Mouse (Mus musculus): ENCODE measurements around the gene Mettl27.
"Not testable (repeated sequence)": the region's sequence is repeated elsewhere in the genome, so short reads cannot be mapped to it uniquely, and the experiment has no call there.

The Mettl27 gene

DNA sequence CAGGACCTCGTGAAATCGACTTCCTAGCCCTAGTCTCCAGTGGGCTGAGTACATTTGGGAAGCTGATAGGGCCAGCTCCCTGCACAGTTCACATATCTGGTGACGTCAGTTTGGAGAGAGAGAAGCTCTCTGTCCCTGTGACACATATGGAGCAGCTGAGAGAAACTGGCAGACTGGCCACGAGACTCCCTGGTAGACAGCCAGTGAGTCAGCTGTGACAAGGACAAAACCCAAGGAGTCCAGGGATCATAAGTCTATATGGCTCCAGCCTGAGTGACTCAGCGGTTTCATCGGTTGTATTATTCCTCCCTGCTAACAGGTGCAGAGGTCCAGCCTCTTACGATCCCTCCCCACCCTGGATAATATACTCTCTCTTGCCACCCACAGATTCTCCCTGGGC is 26.9 kb downstream of the Mettl27 start:
- DNase-seq: no peak

DNA sequence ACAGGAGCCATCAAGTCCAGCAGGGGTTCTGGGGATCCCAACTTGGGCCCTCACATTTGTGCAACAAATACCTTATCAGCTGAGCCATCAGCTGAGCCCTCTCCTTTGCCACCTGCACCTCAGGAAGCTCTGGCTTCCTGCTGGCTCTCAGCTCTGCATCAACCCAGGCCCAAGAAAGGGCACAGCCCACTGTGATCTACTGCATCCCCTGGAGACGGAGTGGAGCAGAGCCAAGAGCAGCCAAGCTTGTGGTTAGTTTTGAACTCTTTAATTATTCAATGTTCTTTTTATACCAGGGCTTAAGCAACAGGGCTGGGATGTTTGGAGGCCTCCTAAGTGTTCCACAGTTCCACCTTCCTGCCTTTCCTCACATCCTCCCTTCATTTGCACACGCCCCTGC is 28.3 kb downstream of the Mettl27 start:
- no peak for DNase-seq

DNA sequence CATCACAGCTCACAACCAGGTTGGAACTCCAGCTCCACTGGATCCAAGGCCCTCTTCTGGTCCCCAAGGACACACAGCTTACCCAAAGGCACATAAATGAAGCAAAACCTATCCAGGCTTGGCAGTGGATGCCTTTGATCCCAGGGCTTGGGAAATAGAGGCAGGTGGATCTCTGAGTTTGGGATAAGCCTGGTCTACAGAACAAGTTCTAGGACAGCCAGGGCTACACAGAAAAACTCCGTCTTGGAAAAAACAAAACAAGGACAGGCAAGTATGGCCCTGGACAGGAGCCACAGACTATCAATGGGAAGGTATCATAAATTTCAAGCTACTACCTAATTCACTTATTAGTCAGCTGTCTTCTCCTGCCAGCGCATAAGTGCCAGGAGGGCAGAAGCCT is 29.4 kb downstream of the Mettl27 start:
- DNase-seq: no peak

DNA sequence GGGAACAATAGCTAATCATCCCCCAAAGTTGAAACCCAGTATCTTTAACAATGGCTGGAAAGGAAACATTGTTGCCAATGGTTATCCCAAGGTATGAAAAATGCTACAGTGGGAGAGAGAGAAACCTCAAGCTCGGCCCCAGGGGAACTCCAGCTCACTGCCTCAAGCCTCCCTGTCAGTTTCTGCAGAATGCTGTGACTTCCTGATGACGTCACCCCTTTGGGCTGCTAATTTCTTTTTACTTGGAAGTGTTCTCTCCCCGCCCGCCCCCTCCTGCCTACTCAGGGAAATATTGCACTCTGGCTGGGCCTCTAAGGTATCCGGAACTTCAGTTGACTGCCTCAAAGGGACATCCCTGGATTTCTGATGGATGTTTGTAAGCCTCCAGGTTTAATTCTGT is 31.4 kb downstream of the Mettl27 start:
- DNase-seq: peak; percentile 70

DNA sequence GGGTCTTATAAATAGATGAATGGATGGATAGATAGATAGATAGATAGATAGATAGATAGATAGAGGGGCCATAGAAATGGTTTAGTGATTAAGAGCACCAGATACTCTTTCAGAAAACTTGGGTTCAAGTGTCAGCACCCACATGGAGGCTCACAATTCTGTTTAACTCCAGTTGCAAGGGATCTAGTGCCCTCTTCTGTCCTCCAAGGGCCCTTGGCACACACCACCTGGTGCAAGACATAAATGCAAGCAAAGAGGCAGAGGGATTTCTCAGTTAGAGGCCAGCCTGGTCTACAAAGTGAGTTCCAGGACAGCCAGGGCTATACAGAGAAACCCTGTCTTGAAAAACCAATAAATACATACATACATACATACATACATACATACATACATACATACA is 32.5 kb downstream of the Mettl27 start:
- DNase-seq: not testable (repeated sequence)

DNA sequence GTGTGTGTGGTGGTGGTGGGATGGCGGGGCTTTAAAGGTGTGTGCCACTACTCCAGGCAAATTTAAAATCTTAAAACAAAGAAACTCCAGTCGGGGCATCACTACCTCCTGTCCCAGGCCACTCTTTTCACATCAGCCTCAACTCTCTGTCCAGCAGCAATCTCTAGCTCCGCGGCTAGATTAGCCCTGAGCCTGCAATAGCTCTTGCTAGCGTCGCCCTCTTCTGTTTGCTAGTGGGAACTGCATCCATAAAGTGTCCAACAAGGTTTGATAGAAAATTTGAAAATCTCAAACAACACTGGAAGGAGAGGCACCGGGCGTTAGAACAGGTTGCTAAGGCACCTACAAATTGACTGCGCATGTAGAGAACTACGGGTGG is 33.3 kb downstream of the Mettl27 start:
- peak; percentile 83 for DNase-seq

DNA sequence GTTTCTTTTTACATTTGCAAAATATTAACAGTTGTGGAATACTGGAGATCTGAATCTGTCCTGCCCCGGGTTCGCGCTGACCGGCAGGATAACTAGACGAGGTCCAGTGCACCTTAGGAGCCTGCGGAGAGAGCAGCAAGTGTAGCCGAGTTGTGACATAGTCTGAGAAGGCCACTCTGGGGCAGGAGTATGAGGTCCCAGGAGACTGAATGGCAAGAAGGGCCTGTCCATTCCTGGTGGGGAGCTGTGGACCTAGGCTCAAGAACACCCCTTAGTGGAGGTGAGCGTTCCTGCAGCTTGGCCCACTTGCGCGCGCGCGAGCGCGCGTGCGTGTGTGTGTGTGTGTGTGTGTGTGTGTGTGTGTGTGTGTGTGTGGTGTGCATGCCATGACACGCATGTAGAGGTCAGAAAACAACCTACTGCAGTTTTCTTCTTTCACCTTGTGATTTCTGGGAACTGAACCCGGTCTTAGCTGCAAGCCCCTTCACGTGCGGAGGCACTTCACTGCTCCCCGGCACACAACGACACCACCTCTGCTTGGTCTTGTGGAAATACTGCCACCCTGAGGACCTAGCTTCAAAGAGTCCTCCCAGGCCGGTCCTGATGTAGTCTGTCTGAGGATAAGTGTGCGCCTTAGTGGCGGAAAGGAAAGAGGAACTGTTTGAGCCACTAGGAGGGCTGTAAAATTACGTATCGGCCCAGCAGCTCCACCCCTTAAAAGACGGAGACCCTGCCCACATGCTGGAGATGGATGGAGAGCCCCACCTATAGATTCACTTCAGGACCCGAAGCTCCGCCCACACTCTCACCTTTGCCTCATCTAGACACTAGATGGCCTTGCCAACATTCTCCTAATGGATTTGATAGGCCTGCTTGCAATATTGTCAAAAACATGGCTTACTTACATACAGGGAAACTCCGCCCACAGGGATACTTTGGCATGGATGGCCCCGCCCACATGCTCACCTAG is 34.0 kb downstream of the Mettl27 start:
- peak; percentile 63 for DNase-seq

DNA sequence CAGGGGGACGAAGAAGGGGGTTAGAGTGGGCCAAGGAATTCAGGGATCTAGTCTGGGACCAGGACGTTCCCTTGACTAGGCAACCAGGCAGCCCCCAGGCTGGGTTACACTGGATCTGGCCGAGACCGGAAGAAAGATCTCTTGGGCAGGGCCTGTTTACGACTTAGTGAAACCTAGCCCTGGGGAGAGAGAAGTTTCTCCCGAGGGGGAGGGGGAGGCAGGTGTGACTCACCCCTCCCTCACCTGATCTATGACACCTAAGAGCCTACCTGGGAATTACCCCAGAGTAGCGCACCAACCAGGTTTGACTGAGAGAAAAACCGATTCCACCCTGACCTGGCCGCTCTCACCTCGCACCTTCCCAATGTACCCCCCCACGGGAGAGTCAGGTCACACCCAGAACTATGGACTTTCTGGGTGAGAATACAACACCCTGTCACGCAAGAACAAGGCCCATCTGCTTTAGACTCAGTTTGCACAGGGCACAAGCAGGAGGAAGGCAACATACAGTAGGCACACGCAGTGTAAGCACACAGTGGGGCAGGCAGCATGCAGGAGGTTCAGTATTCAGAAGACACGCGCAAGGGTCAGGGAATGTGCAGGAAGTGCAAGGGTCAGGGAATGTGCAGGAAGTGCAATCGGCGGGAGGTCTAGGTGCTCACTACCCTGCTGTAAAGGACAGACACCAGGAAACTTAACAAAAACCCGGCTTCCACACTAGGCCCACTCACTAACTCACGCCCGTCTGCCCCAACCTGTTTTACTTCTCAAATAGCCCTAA is 35.2 kb downstream of the Mettl27 start:
- DNase-seq: no peak

DNA sequence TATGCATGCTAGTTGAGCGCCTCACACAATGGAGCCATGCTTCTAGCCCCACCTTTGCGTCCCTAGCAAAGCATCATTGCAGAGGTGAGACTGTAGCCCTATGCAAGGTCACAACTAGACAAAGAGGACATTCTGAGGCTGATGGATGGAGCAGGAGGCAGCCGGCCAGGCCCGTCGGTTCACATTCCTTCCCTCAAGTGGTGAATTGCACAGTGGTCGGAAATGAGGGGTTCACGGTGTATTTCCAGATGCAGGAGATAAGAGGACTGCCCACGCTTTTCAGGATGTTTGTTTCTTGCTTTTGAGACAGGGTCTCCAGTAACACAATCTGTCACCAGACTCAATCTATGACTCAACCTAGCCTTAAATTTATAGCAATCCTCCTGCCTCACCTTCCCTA is 38.5 kb downstream of the Mettl27 start:
- DNase-seq: no peak

DNA sequence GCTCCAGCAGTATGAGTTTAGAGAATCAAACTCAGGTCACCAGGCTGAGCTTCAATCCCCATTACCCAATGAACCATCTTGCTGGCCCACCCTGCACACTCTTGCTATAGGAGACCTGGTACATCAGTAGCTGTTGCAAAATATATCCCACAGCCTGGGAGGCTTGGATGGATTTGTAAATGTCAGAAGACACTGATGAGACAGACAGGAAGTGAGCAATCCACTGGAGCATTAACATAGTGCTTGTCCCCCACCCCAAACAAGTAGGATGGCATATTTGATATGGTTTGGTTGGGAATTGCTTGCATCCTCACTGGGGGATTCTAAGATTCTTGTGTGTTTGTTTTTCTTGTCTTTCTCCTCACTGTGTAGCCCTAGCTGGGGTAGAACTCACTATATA is 40.9 kb downstream of the Mettl27 start:
- DNase-seq: no peak

DNA sequence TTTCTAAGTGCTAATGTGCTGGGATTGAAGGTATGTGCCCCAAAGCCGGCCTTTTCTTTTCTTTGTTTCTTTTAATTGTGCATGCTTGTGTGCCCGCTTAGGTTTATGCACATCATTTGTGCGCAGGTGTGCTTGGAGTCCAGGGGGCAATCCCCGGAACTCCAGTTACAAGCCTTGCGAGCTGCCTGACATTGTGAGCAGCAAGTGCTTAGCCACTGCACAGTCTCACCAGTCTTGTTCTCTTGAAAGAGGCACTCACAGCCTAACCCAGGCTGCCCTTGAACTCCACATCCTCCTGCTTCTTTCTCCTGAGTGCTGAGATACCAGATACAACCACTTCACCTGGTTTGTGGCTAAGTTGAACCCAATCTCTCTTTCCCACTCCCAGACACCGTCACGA is 41.4 kb downstream of the Mettl27 start:
- DNase-seq: no peak

DNA sequence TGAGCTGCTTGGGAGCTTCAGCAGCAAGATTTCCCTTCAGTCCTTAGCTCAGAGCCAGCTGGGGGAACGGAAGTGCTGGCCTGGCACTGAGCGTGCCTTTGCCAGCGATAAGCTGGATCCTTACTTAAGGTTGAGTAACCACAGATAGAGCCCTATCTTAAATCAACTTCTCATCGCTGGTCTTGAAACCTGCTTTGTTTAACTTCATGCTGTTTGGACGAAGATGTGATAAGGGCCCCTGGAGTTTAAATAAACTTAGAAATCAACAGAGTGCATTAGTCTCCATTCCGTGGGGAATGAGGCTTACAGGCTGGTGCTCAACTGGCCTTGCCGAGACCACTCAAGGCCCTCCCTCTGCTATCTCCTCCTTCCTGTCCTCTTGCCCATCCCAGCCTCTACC is 42.1 kb downstream of the Mettl27 start:
- DNase-seq: no peak

DNA sequence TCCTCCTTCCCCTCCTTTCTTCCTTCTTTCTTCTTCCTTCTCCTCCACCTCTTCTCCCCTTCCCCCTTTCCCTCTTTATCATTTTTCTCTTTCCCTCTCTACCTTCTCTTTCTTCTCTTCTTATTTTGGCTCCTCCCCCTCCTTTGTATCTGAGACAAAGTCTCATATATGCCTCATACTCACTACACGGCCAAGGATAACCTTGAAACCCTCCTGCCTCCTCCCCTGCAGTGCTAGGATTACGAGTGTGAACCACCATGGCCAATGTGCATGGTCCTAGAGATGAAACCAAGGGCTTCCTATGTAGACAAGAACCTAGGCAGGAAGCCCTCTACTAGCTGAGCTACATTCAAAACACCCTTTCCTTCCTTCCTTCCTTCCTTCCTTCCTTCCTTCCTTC is 42.8 kb downstream of the Mettl27 start:
- DNase-seq: no peak

DNA sequence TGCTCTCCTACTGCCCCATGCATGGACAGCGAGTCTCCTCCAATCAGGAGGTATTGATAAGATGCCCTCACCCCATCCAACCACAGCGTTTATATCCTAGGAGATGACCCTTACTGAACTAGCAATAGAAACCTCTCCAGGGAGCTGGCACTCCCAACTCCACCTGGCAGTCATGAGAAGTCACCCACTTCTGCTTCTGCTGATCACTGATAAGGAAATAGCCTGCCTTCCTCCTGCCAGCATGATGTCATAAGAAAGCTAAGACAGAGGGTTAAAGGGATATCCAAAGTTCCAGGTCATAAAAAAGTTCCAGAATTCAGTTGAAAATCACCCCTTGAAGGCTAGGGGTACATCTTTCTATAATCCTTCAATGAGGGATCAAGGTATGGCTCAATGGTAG is 44.0 kb downstream of the Mettl27 start:
- DNase-seq: no peak

DNA sequence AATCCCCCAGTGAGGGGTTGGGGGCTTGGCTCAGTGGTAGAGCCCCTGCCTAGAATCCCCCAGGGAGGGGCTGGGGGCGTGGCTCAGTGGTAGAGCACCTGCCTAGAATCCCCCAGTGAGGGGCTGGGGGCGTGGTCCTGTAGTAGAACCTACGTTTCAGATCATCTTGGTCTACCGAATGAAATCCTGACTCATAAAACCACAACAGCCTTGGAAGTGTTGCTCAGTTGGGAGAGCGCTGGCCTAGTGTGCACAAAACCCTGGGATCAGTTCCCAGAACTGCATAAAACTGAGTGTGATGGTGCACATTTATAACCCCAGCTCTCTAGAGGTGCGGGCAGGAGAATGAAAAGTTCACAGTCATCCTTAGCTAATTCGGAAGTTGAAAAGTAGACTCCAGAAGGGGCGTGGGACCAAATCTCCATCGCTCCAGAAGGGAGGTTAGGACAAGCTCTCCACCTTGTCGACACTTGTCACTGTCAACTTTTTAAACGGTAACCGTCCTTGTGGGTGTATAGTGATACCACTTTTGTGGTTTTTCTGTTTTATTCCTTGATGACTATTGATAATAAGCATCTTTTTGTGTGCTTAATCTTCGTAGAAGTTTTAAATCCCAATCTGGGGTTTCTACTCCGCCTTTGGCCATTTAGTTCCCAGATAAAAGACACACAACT is 44.5 kb downstream of the Mettl27 start:
- no peak for DNase-seq

DNA sequence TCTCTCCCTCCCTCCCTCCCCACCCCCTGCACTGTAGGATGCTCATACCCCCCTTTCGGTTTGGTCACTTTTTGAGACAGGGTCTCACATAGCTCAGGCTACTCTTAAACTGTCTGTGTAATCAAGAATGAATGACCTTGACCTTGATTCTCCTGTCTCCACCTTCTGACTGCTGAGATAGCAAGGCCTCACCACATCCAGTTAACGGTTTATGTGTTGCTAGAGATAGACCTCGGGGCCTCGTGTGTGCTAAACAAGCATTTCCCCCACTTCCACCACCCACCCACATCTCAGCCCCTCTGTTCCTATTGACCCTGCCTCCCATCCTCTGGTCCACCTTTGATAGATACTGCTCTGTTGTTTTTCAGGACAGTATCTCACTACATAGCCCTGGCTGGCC is 45.7 kb downstream of the Mettl27 start:
- DNase-seq: no peak

DNA sequence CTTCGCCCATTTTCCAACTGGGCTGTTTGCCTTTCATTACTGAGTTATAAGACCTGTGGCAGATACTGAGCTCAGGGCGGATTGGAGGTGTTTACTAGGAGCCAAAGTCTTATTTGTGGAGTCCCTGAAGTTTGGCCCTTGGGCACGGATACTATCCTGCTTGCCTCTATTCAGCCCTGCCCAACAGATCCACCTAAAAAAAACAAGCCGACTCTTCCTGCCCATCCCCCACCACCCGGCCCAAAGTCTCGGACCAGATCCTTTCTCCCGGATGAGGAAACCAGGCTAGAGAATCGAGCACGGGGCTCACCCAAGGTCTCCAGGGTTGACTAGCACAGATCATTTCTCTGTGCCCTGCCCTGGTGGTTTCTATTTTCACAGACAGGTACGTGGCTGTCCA is 49.0 kb downstream of the Mettl27 start:
- DNase-seq: no peak

DNA sequence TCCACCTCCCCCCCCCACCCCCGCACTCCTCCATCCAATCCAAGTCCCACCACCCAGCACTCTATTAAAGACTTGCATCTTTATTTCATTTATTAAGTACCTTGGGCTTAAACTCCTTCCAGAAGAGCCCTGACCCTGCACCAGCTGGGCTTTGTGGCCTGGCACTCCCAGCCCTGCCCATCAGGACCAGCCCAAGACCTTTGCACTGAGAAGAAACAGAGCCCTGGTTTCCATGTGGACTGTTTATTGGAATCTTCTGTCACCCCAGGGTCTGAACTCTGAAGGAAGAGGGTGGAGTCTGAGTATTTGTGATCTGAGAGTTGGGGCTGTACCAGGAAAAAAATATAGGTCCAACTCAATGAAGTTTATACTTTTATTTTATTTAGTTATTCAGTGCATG is 50.9 kb downstream of the Mettl27 start:
- DNase-seq: no peak

DNA sequence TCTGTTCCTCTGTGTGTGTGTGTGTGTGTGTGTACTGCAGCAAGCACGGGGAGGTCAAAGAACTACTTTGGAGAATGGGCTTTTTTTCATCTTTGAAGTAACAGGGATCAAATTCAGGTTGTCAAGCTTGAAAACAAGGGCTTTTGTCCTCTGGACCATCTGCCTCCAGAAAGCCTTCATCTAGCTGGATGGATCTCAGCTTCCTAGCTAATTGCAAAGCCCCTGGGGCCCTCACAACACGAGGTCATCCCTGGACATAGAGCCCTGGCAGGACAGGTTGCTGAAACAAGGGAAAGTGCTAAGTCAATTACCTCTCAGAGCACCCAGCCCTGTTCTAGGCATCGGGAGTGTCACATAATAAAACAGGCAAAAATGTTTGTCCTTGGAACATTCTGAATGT is 51.6 kb downstream of the Mettl27 start:
- no peak for DNase-seq

DNA sequence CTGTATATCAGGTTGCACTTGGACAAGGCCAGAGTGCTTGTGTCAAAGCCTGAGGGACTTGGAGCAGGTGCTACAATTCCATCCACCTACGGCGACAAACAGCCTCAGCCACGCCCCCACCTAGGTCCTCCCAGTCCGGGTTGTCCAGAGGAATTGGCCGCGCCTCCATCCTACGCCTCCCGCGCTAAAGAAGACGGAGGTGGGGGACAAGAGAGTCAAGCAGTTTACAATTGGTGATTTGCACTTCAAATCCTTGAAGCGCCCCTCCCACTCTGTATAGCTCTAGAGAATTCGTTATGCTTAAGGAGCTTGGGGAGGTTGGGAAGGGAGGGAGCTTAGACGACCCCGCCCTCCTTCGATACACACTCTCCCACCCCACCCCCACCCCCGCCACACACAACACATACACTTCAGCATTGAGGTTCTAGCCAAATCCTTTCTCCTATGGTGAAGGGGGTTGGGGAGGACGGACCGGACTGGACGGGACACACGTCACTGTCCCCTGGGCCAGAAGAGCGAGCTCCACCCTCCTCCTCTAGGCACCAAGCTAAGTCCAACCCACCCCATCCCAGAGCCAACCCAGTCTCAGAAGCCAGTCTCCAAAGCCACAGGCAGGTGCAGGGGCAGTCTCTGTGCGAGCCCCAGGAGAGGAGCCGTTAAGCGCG is 53.6 kb downstream of the Mettl27 start, which contains the start of gene Cldn3:
Gene Cldn3, plus strand, starts transcription at position 582 of the 665 bp plus-strand sequence.
- DNase-seq: peak; percentile 80

DNA sequence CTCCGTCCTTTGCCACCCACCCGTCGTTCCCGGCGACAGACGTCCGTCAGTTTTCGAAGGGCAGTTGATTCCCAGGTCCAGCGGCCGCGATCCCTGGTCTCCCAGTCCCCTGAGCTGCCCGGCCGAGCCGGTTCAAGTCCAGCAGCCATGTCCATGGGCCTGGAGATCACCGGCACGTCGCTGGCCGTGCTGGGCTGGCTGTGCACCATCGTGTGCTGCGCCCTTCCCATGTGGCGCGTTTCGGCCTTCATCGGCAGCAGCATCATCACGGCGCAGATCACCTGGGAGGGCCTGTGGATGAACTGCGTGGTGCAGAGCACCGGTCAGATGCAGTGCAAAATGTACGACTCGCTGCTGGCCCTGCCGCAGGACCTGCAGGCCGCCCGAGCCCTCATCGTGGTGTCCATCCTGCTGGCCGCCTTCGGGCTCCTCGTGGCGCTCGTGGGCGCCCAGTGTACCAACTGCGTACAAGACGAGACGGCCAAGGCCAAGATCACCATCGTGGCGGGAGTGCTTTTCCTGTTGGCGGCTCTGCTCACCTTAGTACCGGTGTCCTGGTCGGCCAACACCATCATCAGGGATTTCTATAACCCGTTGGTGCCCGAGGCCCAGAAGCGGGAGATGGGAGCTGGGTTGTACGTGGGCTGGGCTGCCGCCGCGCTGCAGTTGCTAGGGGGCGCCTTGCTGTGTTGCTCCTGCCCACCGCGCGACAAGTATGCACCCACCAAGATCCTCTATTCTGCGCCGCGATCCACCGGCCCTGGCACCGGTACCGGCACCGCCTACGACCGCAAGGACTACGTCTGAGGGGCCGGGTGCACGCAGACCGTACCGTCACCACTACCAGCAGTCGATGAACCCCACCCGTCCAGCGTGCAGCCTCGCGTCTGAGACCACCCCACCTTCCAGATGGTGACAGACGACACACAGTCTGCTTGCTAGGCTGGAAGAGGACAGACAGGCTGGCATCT is 54.4 kb downstream of the Mettl27 start:
- DNase-seq: no peak

DNA sequence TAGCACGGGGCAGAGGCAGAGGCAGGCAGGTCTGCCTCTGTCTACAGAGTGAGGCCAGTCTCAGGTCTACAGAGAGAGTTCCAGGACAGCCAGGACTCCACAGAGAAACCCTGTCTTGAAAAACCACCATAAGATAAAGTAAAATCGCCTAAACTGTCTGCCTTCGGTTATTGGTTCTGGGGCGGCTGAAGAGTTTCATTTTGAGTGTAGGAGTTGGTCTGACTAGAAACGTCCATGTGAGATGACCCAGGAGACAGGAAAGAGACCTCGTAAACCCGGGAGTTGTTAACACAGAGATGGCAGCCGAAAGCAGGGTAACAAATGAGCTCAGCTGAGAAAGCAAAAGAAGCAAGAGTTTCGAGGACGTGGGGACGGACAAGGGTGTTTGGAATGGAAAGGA is 57.0 kb downstream of the Mettl27 start:
- DNase-seq: no peak
